Mouse (Mus musculus): ENCODE results near the gene Spaca3.

Gene Spaca3

DNA sequence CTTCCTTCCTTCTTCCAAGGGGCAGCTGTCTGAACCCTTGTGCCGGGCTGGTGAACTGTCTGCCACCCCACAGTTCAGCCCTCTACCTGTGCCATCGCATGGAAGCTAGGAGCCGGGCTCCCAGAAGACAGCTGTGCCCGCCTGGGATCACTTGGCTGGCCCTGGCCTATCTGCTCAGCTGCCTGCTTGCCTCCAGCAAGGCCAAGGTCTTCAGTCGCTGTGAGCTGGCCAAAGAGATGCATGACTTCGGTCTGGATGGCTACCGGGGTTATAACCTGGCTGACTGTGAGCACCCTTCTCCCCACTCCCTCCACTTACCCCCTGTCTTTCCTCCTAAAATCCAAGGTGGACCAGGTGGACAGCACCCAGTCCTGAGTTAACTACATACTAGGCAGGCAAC is 4.8 kb downstream of the Spaca3 start:
- in situ Hi-C loops (cut with MboI, MseI) = no loop called here

DNA sequence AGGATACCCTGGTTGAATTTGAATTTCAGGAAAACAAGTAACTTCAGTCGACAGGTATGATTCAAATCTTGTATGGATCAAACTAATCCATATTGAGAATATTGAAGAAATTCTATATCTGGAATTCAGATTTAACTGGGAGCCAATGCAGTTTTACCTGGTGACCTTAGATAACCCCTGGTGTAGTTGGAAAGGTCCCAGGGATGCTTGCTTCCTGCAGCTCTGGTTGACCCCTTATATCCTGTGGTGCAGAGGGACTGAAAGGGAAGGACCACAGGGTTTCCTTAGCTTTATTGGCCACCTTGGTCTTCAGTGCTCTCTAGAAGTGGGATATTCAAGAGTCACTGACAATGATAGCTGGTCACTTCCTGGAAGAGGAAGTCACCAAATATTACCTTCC is 9.9 kb downstream of the Spaca3 start:
- in situ Hi-C loops (cut with MboI, MseI) = no loop called here

DNA sequence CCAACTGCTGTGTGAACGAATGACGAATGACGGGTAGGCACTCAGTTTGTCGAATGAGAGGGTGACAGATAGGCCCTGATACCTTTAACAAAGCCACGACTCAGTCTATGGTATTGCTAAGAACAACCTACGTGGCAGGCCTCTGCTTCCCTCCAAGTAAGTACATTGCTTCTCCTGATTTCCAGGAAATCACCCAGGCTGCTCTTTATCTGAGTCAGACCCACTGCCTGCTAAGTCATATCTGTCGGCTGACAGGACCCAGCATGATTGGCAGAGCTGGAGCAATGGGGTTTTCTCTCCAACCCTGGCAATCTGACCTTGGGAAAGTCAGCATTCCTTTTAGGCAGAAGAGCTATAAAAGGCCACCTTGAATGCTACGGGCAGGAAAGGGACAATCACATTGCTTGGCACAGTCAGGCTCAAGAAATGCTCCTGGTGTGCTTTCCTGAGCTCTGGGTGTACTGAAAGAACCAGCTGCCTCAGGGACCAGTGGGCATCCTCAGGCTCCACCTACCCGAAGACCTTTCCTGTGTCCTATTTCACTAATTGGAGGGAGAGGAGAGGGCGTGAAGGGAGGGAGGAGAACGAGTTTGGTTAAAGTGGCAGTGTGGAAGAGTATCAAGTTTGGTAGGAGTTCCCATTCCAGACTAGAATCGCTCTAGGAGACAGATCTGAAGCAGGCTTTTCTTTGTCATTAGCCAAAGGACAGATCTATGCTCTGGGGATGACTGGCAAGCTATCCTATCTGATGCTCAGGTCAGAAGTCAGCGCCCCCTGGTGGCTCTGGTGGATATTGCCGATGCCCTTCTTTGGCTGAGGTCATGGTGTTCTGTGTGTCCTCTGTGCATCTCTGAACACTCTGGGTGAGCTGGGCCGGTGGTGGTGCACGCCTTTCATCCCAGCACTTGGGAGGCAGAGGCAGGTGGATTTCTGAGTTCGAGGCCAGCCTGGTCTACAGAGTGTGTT is 14.6 kb downstream of the Spaca3 start:
- in situ Hi-C loops (cut with MboI, MseI) = no loop called here

DNA sequence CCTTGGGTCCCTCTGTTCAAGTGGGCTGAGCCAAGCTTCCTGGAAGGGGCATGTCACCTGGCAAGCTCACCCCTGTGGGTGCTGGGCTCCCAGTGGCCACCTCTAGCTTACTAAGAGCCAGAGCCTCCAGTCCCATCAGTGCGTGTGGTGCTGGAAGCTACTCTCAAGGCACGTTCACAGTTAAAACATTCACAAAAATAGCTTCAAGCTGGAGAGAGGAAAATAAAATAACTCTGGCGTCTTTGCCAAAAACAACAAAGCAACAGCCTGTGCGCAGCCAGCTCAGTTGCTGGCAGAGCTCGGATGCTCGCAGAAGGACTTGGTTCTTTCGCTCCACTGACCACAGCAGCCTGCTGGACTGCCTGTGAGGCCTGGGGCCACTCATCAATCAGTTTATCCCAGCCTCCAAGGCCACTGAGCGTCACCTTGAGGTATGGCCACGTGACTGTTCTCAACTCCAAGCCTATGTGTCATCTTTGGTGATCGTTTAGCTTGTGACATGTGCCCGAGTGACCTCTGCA is 19.0 kb downstream of the Spaca3 start:
- in situ Hi-C loops (cut with MboI, MseI) = no loop called here

DNA sequence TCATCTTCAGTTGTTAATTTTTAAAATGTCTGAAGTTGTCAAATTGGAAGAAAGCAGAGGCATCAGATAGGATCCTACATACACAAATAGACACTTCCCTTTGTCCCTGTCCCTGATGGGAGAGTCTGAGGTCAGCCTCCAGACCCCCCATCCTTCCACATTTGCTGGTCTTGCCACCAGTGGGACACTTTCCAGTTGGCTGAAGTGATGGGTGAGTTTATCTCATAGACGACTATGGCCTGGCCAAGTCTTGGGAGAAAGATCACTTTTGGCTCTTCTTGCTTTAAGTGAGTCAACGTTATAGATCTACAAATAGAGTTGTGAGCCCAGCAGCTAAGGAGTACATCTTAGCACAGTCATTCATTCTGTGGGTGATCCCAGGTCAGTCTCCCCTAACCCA is 19.9 kb downstream of the Spaca3 start:
- in situ Hi-C loops (cut with MboI, MseI) = no loop called here

DNA sequence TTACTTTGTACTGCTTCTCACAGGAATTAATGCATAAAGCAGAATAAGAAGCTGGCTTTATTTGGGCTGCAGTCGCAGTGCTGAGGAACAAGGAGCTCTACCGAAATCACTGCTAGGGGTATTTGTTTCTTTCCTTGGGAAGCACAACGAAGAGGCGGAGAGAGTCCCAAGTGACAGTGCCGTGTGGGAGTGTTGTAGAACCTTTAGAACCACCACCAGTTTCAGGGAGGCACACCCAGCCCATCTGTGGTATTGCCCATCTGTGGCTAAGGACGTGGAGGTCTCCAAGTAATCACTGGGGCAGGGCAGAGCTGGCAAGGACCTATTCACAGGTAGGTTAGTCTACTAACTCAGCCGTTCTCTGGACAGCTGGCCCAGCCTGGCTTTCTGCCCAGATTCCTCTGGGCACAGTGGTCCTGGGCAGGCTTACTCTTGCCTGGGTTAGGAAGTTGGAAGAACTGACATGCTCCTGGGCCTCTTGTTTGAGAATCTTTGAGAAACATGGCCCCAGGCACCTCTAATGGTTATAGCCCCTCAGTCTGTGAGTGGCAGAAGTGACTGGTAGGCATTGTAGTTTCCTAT is 24.2 kb downstream of the Spaca3 start:
- in situ Hi-C loops (cut with MboI, MseI) = no loop called here

DNA sequence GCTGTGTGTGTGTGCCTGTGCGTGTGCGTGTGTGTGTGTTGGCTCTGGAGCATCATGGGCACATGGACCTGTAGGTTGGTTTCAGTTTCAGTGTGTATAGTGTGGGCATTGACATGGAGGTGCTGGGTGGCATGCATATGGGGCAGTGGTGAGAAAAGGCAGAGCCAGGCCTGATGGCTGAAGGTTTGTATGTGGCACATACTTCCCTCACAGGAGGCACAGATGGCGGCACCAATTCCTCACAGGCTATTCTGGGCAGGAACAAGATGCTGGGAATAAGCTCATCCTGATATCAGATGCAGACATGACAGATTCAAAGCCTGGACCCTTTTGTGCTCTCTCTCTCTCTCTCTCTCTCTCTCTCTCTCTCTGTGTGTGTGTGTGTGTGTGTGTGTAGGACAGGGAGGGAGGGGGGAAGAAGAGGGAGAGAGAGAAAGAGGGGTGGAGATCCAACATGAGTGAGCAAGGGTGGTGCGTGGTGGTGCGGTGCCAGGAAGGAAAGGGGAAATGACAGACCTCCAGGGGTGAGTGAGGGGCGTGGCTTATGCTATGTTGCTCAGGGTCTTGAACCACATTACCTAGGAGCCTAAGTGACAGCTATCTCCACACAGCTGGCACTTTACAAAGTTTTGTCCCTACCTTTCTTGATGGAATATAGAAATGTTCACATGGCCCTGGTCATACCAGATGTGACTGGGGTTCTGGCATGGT is 26.5 kb downstream of the Spaca3 start:
- in situ Hi-C loops (cut with MboI, MseI) = no loop called here

DNA sequence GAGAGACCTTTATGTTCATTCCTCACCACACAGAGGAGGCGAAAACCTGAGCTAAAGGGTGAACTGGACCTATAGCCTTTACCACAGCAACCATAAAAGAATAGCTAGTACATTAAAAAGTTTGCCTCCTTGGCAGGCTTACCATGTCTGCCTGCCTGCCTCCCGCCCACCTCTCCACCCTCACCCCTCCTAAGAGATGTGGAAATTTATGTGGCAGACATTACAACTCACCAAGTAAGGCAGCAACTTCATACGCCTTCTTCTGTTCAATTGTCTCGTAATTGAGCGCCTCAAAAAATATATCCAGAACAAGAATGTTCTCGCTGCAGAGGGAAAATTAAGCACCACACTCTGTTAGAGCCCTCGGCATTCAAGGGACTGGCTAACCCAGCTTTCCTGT is 28.2 kb downstream of the Spaca3 start:
- in situ Hi-C loops (cut with MboI, MseI) = no loop called here

DNA sequence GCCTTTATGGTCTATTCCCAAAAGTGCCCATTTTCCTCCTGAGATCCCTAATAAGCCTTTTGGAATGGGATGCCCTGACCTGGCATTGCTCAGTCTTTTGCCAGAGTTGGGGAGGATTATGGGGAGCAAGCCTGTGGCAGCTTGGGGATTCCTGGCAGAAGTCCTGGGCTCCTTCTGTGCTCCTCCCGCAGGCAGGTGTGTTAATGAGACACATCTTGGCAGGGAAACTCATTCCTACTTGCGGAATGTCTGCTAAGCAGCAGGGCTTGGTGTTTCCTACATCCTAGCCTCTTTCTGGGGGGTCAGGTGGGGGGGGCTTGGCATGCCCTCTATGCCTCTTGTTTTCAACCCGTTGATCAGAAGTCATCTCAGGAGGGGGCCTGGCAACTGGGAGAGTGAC is 28.9 kb downstream of the Spaca3 start:
- in situ Hi-C loops (cut with MboI, MseI) = no loop called here

DNA sequence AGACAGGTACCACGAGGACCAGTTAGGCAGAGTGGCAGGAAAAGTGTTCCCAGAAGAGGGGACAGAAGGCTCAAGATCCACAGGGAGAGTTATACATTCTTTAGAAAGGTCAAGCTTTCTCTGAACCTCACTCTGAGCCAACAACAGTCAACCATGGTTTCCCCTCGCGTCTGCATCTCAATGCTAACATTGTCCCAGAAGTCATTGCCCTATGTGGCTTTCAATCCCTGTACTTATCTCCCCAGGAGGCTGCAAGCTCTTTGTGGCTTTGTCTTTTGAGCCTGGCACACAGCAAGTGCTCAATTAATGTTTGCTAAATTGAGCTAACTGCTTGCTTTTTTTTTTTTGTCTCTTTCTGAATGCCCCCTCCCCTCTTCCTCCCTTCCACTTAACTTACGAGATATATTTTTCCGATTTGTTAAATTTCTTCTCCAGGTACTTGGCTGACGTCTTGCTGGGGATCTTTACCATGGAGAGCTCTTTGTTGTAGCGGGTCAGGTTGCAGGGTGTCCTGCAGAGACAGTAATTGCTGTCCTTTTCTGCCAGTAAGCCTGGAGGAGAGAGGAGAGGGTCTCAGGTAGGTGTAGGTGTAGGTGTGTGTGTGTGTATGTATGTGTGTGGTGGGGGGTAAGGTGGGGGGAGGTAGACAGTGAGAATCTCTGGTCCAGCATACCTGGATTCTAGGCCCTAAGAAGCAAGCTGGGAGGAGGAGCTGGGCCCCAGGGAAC is 31.3 kb downstream of the Spaca3 start:
- in situ Hi-C loops (cut with MboI, MseI) = no loop called here

DNA sequence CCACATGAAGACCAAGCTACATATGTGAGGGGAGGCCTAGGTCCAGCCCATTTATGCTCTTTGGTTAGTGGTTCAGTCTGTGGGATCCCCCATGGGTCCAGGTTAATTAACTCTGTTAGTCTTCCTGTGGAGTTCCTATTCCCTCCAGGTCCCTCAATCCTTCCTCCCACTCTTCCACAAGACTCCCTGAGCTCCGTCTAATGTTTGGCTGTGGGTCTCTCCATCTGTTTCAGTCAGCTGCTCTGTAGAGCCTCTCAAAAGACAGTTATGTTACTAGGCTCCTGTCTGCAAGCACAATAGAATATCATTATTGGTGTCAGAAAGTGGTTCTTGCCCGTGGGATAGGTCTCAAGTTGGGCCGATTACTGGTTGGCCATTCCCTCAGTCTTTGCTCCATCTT is 37.7 kb downstream of the Spaca3 start:
- in situ Hi-C loops (cut with MboI, MseI) = no loop called here

DNA sequence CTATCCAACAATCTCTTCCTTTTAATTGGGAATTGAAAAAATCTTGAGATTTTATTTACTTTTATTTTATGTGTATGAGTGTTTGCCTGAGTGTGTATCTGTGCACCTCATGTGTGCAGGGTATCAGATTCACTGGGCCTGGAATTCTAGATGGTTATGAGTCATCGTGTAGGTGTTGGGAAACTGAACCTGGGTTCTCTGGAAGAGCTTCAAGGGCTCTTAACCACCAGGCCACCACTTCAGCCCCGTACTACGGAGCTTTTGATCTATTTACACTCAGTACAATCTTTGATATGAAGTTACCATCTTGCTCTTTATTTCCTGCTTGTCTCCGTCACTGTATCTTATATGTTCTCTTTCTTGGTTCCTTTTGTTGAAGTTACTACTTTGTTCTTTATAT is 42.4 kb downstream of the Spaca3 start:
- in situ Hi-C loops (cut with MboI, MseI) = no loop called here

DNA sequence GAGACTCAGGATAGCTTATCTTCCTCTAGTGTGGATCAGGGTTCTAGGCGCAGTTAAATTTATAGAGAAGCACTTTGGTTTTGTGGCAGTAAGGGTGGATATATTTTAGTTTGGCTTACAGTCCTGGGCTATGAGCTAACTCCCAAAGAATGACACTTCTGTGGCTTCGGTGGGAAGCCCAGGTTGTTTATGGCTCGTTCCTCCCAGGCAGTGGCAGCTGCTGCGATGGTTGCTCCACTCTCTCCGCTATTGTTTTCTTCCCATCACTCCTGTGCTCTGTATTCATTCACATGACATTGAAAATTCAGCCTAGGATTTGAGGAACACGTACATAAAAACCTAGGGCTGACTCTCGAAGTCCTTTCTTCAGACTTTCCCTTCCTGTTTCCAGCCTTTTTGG is 44.5 kb downstream of the Spaca3 start:
- in situ Hi-C loops (cut with MboI, MseI) = no loop called here

DNA sequence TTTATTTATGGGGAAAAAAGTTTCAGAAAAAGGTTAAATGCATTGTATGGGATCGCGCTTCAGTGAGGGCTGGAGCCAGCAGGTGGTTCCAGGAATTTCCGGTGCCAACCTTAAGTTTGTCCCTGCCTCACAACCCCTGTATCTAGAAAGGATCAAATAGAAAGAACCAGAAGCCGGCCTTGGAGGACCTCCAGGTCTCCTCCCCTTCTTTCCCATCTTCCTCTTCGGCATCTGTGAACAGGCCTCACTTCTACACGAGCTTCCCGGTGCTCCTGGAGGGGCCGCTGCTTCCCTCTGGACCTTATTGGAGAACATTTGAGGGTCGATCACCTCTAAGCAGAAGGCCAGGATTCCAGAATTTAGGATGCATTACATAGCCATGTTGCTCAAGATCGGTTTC is 45.3 kb downstream of the Spaca3 start:
- in situ Hi-C loops (cut with MboI, MseI) = no loop called here

DNA sequence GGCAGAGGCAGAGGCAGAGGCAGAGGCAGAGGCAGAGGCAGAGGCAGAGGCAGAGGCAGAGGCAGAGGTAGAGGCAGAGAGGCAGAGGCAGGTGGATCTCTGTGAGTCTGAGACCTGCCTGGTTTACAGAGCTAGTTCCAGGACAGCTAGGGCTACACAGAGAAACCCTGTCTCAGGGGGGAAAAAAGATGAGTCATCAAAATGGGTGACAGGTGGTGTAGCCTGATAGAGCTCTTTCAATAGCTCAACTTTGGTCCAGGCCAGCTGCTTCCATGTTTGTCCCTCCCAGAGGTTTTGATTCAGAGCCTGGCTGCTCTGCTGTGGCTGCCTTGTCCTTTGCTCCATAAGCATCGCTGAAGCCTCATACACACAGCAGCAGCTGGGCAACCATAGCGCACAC is 46.4 kb downstream of the Spaca3 start:
- in situ Hi-C loops (cut with MboI, MseI) = no loop called here

DNA sequence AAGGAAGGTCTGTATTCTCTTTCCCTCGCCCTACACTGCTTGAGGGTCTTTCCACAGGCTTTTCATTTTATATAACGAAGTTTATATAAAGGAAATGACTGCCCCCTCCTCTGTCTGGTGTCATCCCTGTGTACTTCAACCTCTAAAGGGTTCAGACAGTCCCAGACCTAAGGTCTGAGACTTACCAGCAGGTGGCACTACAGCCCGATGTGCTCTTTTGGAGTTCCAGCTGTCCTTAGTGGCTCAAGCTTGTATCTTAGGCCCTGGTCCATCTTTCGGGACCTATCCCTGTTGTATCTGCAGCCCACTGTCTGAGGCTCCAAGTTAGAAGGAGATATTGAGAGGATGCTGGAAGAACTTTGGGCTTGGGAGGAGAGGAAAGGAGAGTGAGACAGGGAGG is 48.3 kb downstream of the Spaca3 start:
- in situ Hi-C loops (cut with MboI, MseI) = no loop called here

DNA sequence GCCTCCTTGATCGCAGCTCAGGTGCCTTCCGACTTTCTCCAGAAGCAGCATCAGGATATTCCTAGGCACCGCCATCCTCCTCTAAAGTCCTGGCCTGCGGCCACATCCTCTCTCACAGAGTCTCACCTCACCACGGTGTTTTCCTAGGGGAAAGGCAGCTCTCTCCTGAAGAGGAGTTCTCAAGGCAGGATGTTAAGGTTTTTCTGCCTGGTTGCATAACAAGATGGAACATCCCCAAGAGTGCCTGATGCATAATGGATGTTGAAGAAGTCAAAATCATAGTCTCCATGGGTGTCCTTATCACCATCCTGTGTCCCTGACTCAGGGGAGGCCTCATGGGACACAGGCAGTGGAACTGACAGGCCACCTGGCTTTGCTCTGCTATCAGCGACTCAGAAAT is 49.7 kb downstream of the Spaca3 start:
- in situ Hi-C loops (cut with MboI, MseI) = no loop called here

DNA sequence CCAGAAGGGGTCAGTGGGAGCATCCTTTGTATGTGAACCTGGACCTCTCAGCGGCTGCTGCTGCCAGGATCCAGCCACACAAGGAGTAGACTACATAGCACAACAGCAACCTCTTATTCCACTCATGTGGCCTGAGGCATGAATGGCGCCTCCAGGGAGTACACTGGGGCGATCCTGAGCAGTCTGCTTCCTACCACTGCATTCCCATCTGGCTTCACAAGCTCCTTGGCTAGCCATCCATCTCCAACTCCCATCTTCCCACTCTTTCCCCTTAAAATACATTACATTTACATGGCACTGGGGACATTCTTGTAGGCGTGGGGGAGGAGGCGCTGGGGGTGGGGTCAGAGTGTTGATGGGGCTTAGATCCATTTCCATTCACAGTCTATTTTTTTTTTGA is 54.6 kb downstream of the Spaca3 start:
- in situ Hi-C loops (cut with MboI, MseI) = no loop called here

DNA sequence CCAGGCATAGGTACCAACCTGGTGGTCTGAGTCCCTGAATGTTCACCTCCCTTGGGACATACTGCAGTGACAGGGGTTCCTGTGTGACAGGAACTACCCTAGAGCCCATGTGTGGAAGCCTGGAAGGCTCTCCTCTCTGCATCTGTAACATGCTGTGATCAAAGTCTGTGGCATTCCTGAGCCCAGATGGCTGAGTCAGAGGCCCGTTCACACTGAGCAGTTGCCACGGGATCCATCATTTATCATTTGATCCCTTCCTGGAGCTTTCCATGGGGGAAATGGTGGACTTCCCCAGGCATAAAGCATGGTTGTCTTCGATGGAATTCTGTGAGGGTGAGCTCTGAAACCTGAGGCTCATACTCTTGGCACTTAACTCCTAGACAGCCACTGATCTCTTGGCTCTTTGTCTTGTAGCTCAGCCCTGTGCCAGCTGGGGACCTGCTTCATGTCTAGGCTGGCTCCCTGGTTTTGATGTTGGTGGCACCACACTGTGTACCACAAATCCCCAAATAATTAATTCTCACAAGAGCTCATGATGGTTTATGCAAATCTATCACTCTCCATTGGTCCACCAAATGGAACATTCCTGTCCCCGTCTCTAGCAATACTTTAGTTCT is 55.4 kb downstream of the Spaca3 start:
- in situ Hi-C loops (cut with MboI, MseI) = no loop called here

All from T-helper 17 cell (primary cell).